Mouse (Mus musculus) heart, embryonic 15.5 days (tissue): ENCODE measurements around the gene Fanci. TPM values are rescaled to one million over a fixed set of nuclear protein-coding genes. Genes with fewer than 3 reads are reported as not detected.

Experiments used
- ATAC-seq: fragments of 200-750 bp; cut with Nextera tagmentation; replicated peaks from 2 replicates; pipeline ENCODE4 v1.8.0; 2017; ENCODE audit warnings: low read depth, moderate TSS enrichment; ENCODE audit not compliant: insufficient number of reproducible peaks, insufficient read depth, low FRiP score
- H3K27ac ChIP-seq: fragments of 300-500 bp; sonication (generic); 2 replicates; pipeline ENCODE4 v1.5.1; 2015; ENCODE audit warnings: mild to moderate bottlenecking, inconsistent platforms
- H3K27me3 ChIP-seq: fragments of 300-500 bp; sonication (generic); 2 replicates; pipeline ENCODE4 v1.6.1; 2015; ENCODE audit warnings: inconsistent platforms
- H3K36me3 ChIP-seq: fragments of 300-500 bp; sonication (generic); 2 replicates; pipeline ENCODE4 v1.6.1; 2015; ENCODE audit warnings: mild to moderate bottlenecking, inconsistent platforms
- H3K4me1 ChIP-seq: fragments of 300-500 bp; sonication (generic); replicated peaks from 2 replicates; pipeline ENCODE4 v1.6.1; 2015; ENCODE audit warnings: inconsistent platforms
- H3K4me2 ChIP-seq: fragments of 300-500 bp; sonication (generic); 2 replicates; pipeline ENCODE4 v1.6.1; 2015; ENCODE audit warnings: inconsistent platforms, mild to moderate bottlenecking, moderate library complexity
- H3K4me3 ChIP-seq: fragments of 300-500 bp; sonication (generic); 2 replicates; pipeline ENCODE4 v1.5.1; 2015; ENCODE audit warnings: mild to moderate bottlenecking, inconsistent platforms
- H3K9ac ChIP-seq: fragments of 300-500 bp; sonication (generic); 2 replicates; pipeline ENCODE4 v1.6.1; 2015; ENCODE audit warnings: mild to moderate bottlenecking, inconsistent platforms
- H3K9me3 ChIP-seq: fragments of 300-500 bp; sonication (generic); replicated peaks from 2 replicates; pipeline ENCODE4 v1.6.1; 2016; ENCODE audit warnings: inconsistent platforms
- WGBS: fragments of 180-500 bp; shearing (Covaris S2); methylation state at CpG from one replicate; pipeline ENCODE4 v1.1.7; 2015; ENCODE audit warnings: mixed read lengths; 5-methylcytosine and 5-hydroxymethylcytosine counted together
- polyA plus RNA-seq: library from polyadenylated mRNA; unstranded; fragments of >200 nt; fragmentation: Nextera tagmentation; extraction: Ambion mirVana; gene quantifications from 2 replicates; pipeline ENCODE4 v1.2.1, GENCODE M21; 2015

Fanci gene
- polyA plus RNA-seq, 1 experiment from 2014 or later = 7.3 TPM

DNA sequence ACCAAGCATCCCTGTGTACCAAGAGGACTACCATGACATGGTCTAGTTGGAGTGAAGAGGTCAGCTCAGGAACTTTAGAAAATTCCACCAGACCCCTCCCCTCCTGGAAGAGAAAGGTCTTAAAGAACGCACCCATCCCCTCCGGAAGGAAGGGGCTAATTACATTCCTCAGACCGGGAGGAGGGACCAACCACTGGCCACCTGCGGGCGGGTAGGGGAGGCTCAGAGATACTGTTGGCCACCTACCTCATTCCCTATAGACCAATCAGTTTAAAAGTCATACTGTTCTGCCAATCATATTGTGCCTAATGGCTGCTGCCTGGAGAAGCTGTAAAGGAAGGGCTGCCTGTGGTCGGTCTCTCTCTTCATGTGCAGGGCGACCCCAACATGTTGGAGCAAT is 3.7 kb upstream of the Fanci start:
- 55% methylated on average over 7 of the region's 7 CpGs for WGBS
- Histone ChIP-seq H3K4me1 (peaks cover 10% of the 10 kb centered on the region), H3K4me2 (no peak overlapping the region), H3K27ac (no peak overlapping the region), H3K27me3 (peaks cover 2% of the 10 kb centered on the region; the same call in 1 of the 2 replicates), H3K9me3 (no peaks in the 10 kb centered on the region), H3K9ac (no peak overlapping the region), H3K4me3 (no peak overlapping the region), H3K36me3 (no peaks in the 10 kb centered on the region)
- ATAC-seq = no peak

DNA sequence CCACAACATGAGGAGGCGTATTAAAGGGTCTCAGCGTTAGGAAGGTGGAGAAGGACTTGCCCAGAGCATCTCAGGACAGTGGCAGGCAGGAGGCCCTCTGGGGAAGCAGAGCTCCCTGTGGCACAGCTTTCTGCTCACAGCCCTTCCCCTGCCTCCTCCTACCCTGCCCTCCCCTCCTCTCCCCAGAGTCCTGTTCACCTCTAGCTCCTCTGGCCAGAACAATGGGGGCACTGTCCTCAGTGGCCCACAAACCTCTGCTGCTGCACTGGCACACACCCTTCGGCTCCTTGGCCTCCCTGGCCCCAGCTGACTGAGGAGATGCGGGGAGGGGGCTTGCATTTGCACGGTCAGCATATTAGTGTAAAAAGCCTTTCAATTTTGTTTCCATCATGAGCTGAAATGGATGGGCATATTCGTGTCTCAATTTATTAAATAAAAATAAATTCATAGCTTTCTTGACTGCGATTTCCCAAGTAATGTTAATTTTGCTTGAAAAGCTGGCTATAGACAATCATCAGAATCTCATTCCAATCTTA is 3.0 kb upstream of the Fanci start:
- Histone ChIP-seq H3K27ac (no peak overlapping the region), H3K4me1 (peaks cover 10% of the 10 kb centered on the region), H3K27me3 (peaks cover 2% of the 10 kb centered on the region; the same call in 1 of the 2 replicates), H3K9me3 (no peaks in the 10 kb centered on the region), H3K36me3 (no peaks in the 10 kb centered on the region), H3K4me3 (no peak overlapping the region), H3K4me2 (no peak overlapping the region), H3K9ac (no peak overlapping the region)
- 72% methylated on average over 7 of the region's 7 CpGs for WGBS
- ATAC-seq = no peak

DNA sequence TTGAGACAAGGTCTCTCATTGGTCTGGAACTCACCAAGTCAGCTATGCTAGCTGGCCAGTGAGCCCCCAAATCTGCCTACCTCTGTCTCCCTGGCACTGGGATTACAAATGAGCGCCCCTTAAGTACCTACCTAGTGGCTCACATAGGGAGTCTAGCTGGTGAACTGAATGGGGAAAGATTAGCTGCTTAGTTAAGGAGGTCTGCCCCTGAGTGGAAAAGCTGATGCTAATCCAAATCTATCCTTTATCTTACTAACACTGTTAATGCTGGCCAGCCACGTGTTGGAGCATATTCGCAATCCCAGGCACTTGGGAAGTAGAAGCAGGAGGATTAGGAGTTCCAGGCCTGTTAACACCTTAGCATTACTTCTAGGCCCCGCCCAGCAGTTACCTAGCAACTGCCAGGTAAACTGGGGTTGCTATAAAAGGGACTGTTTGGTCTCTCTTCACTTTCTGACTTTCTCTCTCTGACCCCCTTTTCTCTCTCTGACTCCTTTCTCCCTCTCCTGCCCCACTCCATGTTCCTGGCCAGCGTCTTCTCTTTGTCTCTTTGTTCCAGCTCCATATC is 1.5 kb upstream of the Fanci start:
- WGBS = 65% methylated on average over 5 of the region's 5 CpGs
- Histone ChIP-seq H3K4me3 (no peak overlapping the region), H3K4me2 (no peak overlapping the region), H3K36me3 (no peaks in the 10 kb centered on the region), H3K9me3 (no peaks in the 10 kb centered on the region), H3K4me1 (peaks cover 10% of the 10 kb centered on the region), H3K9ac (no peak overlapping the region), H3K27me3 (peaks cover 2% of the 10 kb centered on the region; the same call in 1 of the 2 replicates), H3K27ac (no peak overlapping the region)
- no peak for ATAC-seq

DNA sequence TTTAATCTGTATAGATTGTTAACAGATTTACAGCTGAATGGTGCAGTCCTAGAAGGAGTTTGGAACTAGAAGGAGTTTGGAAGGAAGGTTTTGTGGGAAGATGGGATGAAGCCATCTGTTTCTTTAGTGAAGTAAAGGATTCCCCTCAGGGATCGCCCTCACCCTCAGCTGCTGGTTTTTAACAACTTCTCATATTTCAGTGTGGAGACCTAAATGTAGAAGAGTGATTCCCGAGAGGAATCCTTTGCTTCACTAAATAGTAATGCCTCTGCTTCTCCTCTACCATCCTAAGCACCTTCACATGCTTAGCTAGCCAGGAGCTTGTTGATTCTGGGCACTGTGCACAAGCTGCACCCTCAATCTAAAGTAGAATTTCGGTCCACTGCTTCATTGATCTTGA is 258 bp upstream of the Fanci start:
- peak overlapping the region; percentile 99 for H3K4me2 ChIP-seq
- WGBS = 7% methylated on average over 3 of the region's 3 CpGs
- ATAC-seq = no peak
- no peaks in the 10 kb centered on the region for H3K36me3 ChIP-seq
- H3K4me3 ChIP-seq = peak overlapping the region; percentile 83
- H3K4me1 ChIP-seq = peaks cover 10% of the 10 kb centered on the region
- peak overlapping the region; percentile 72 for H3K9ac ChIP-seq
- H3K9me3 ChIP-seq = no peaks in the 10 kb centered on the region
- peak overlapping the region; percentile 81 for H3K27ac ChIP-seq
- peaks cover 2% of the 10 kb centered on the region; the same call in 1 of the 2 replicates for H3K27me3 ChIP-seq

DNA sequence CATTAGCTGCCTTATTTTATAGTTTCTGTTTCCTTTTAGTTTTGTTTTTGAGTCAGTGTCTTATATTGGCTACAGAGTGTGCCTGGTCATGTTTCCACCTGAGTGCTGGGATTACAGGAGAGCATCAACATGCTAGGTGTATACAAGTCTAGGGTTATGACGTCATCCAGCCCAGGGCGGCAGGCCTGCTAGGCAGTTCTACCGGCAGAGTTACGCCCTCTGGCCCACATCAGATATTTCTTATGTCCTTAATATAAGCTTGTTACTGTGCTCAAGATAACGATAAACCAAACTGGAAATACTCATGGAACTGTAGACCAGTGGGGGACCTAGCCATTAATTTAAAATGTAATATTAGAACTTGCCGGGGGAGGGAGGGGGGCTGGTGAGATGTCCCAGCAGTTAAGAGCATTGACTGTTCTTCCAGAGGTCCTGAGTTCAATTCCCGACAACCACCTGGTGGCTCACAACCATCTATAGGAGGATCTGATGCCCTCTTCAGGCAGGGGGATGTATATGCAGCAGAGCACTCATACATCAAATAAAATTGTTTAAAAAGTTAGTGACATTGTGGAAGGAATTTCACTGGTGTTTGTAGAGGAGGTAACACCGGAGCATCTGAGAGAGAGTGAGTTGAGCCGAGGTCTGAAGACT is 1.3 kb downstream of the Fanci start:
- Histone ChIP-seq H3K27me3 (no peaks in the 10 kb centered on the region), H3K4me1 (peaks cover 10% of the 10 kb centered on the region), H3K9ac (peak overlapping the region; percentile 72), H3K4me2 (peak overlapping the region; percentile 99), H3K9me3 (no peaks in the 10 kb centered on the region), H3K4me3 (peak overlapping the region; percentile 83), H3K36me3 (no peaks in the 10 kb centered on the region), H3K27ac (no peak overlapping the region)
- WGBS = 56% methylated on average over 9 of the region's 9 CpGs
- no peak for ATAC-seq

DNA sequence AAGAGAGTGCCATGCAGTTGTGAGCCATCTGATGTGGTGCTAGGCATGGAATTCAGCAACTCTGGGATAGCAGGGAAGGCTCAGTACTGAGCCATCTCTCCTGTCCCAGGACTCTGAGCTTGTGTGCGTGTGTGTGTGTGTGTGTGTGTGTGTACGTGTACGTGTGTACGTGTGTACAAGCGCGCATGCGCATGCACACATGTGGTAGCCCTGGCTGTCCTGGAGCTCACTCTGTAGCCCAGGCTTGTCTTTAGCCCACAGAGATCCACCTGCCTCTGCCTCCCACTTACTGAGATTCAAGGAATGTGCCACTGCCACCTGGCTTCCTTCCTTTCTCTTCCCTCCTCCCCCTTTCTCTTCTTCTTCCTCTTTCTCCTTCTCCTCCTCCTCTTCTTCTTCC is 2.2 kb downstream of the Fanci start:
- no peak for ATAC-seq
- H3K9ac ChIP-seq = no peak overlapping the region
- H3K27ac ChIP-seq = no peak overlapping the region
- no peak overlapping the region for H3K4me2 ChIP-seq
- no peaks in the 10 kb centered on the region for H3K36me3 ChIP-seq
- peaks cover 10% of the 10 kb centered on the region for H3K4me1 ChIP-seq
- 96% methylated on average over 7 of the region's 7 CpGs for WGBS
- no peaks in the 10 kb centered on the region for H3K27me3 ChIP-seq
- H3K4me3 ChIP-seq = no peak overlapping the region
- no peaks in the 10 kb centered on the region for H3K9me3 ChIP-seq

DNA sequence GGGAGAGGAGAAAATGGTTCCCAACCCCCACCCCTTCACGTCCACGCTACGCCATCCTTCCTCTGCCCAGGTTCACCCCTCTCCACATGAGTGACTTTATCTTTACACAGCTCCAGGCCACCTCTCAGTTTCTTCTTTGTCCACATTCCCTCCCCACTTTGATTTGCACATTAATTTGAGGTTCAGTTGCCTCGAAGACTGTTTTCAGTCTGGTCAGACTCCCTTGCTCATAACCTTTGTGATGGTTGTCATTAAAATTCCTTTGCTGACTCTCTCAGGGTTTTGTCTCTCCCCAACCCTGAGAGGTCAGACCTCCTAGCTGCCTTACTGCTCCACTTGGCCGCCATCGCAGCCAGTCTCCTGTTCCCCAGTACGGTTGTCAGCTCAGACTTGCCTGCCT is 2.9 kb downstream of the Fanci start:
- no peaks in the 10 kb centered on the region for H3K27me3 ChIP-seq
- peaks cover 10% of the 10 kb centered on the region for H3K4me1 ChIP-seq
- H3K4me2 ChIP-seq = no peak overlapping the region
- WGBS = 75% methylated on average over 7 of the region's 7 CpGs
- ATAC-seq = no peak
- H3K27ac ChIP-seq = no peak overlapping the region
- no peaks in the 10 kb centered on the region for H3K36me3 ChIP-seq
- H3K9ac ChIP-seq = no peak overlapping the region
- no peak overlapping the region for H3K4me3 ChIP-seq
- H3K9me3 ChIP-seq = no peaks in the 10 kb centered on the region

DNA sequence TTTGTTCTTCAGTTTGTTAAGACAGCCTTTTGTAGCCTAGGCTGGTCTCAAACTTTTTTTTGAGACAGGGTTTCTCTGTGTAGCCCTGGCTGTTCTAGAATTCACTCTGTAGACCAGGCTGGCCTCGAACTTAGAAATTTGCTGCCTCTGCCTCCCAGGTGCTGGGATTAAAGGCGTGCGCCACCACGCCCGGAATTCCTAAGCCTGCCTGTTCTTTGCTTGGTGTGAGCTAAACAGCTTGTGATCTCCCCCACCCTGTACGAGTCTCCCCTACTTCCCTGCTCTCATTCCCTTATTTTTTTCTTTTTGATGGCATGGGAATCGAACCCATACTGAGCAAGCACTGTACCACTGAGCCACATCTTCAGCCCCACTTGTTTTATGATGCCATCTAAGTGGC is 3.5 kb downstream of the Fanci start:
- H3K27ac ChIP-seq = no peak overlapping the region
- no peaks in the 10 kb centered on the region for H3K36me3 ChIP-seq
- H3K4me2 ChIP-seq = no peak overlapping the region
- H3K9me3 ChIP-seq = no peaks in the 10 kb centered on the region
- no peak overlapping the region for H3K9ac ChIP-seq
- no peak for ATAC-seq
- no peak overlapping the region for H3K4me3 ChIP-seq
- peaks cover 10% of the 10 kb centered on the region for H3K4me1 ChIP-seq
- no peaks in the 10 kb centered on the region for H3K27me3 ChIP-seq
- 86% methylated on average over 7 of the region's 7 CpGs for WGBS

DNA sequence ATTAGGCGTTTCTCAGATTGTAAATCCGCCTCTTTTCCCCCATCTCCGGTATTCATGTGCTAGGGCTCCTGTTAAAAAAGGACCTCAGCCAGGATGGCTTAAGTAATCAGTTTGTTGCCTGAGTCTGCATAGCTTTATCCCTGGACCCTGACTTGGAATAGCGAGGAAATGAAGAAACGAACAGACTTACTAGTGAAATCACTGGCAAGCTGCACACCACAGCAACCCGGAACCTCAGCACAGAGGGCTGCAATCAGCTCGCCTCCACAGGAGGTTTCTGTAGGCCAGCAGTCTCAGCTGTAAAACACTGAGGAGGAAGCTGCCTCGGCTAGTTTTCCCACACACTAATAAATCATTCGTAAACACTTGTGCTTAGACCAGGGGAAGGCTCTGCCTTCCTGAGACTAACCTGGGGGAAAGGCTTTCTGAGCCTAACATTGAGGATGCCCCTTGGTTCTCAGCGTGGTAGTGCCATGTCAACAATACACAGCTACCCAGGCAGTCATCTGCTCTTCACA is 5.8 kb downstream of the Fanci start:
- no peaks in the 10 kb centered on the region for H3K9me3 ChIP-seq
- no peaks in the 10 kb centered on the region for H3K27me3 ChIP-seq
- no peaks in the 10 kb centered on the region for H3K36me3 ChIP-seq
- H3K27ac ChIP-seq = no peak overlapping the region
- H3K4me1 ChIP-seq = peaks cover 4% of the 10 kb centered on the region
- ATAC-seq = no peak
- 76% methylated on average over 10 of the region's 10 CpGs for WGBS
- no peak overlapping the region for H3K4me2 ChIP-seq
- H3K9ac ChIP-seq = no peak overlapping the region
- no peak overlapping the region for H3K4me3 ChIP-seq

DNA sequence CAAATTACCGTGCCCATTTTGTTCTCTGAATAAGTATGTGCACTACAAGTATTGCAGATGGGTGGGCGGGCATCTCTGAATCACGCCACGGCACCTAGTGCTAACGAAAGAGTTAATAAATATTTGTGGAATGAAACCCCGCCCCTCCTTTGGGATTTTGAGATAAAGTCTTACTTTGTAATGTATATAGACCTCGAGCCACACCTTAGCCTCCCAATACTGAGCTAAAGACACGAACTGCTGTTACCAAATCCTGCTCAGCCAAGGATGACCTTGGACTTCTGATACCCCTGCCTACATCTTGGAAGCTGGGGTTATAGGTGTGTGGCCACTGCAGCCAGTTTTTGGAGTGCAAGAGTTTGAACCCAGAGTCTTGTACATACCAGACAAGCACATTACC is 6.7 kb downstream of the Fanci start:
- Histone ChIP-seq H3K9ac (no peak overlapping the region), H3K27me3 (no peaks in the 10 kb centered on the region), H3K4me3 (no peak overlapping the region), H3K9me3 (no peaks in the 10 kb centered on the region), H3K27ac (no peak overlapping the region), H3K4me1 (no peaks in the 10 kb centered on the region), H3K36me3 (no peaks in the 10 kb centered on the region), H3K4me2 (no peak overlapping the region)
- WGBS = 81% methylated on average over 8 of the region's 8 CpGs
- ATAC-seq = no peak

DNA sequence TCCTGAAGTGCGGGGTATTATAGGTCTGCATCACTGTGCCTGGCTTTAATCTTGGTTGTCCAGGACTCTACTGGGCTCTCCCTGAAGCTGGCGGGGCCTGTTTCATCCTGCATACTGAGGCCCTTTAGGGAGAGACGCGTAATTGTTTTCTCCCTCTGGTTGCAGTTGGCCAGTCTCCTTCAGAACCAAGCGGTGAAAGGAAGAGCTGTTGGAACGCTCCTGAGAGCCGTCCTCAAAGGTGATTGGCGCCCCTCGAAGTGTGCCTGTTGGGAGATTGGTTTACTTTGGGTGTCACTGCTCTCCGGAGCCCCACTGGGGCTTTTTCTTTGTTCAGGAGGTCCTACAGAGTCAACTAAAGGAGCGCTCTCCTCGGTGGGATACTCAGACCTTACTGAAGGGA is 7.2 kb downstream of the Fanci start:
- H3K9me3 ChIP-seq = no peaks in the 10 kb centered on the region
- no peak overlapping the region for H3K4me3 ChIP-seq
- no peaks in the 10 kb centered on the region for H3K36me3 ChIP-seq
- no peak overlapping the region for H3K4me2 ChIP-seq
- no peak overlapping the region for H3K9ac ChIP-seq
- no peak overlapping the region for H3K27ac ChIP-seq
- WGBS = 68% methylated on average over 12 of the region's 12 CpGs
- ATAC-seq = no peak
- H3K27me3 ChIP-seq = no peaks in the 10 kb centered on the region
- H3K4me1 ChIP-seq = no peaks in the 10 kb centered on the region

DNA sequence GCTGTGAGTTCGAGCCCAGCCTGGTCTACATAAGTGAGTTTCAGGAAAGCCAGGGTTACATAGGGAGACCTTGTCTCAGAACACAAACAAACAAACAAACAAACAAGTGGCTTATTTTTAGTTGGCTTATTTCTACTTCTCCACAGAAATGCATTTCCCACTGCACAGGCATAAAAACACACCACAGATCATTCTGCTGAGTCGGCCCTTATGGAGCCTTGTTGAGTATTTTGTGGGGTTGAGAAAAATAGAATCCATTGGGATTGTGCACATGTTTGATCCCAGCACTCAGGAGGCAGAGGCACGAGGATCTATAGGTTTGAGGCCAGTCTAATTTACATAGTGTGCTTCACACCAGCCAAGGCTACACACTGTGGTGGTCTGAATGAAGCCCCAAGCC is 8.6 kb downstream of the Fanci start:
- H3K36me3 ChIP-seq = no peaks in the 10 kb centered on the region
- H3K4me2 ChIP-seq = no peak overlapping the region
- H3K27me3 ChIP-seq = no peaks in the 10 kb centered on the region
- no peaks in the 10 kb centered on the region for H3K4me1 ChIP-seq
- ATAC-seq = no peak
- no peak overlapping the region for H3K4me3 ChIP-seq
- 77% methylated on average over 3 of the region's 3 CpGs for WGBS
- no peak overlapping the region for H3K27ac ChIP-seq
- H3K9me3 ChIP-seq = no peaks in the 10 kb centered on the region
- no peak overlapping the region for H3K9ac ChIP-seq
